Comparison of ENCODE assay signal across 28 mouse cellular contexts in the genomic region with DNA sequence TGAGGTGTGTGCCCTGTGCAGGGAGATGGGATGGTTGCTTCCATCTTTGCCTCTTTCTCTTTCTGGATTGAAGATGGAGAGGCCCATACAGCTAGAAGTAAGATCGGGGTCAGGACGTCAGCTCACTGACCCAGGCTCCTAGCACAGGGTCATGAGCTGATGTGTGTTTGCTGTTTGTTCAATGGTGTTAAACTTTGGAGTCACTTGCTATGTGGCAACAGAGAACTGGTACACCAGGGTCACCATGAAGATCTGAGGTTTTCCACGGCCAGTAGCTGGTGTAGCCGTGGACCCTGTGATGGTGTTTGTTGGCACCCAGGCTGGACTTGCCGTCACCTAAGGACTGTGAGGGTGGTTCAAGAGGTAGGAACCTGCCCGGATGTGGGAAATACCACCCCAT.
"Had no signal": no experiment of that assay in that cellular context is flagged by ENCODE, and none has a peak within 500 bp of the region (broad histone marks: within the 10 kb centered on the region; RNA-seq: fewer than 3 reads in every experiment).

No protein-coding gene starts in this region.

- H3K4me2 ChIP-seq: embryonic facial prominence, embryonic 12.5 days; embryonic facial prominence, embryonic 13.5 days; embryonic facial prominence, embryonic 15.5 days; forebrain, embryonic 12.5 days; forebrain, embryonic 13.5 days; forebrain, embryonic 15.5 days had no signal

- H3K4me3 ChIP-seq: embryonic facial prominence, embryonic 10.5 days; embryonic facial prominence, embryonic 12.5 days; embryonic facial prominence, embryonic 13.5 days; embryonic facial prominence, embryonic 15.5 days; erythroblast, embryonic 14.5 days; forebrain, embryonic 10.5 days; forebrain, embryonic 12.5 days; forebrain, embryonic 13.5 days; forebrain, embryonic 15.5 days; gastrocnemius, adult 2 months; heart, adult 2 months had no signal

- H3K27me3 ChIP-seq: embryonic facial prominence, embryonic 12.5 days; embryonic facial prominence, embryonic 13.5 days; embryonic facial prominence, embryonic 15.5 days; forebrain, embryonic 12.5 days; forebrain, embryonic 13.5 days; forebrain, embryonic 15.5 days had no signal

- H3K36me3 ChIP-seq: forebrain, embryonic 15.5 days had no signal

- H3K4me1 ChIP-seq: forebrain, embryonic 15.5 days had no signal

- H3K27ac ChIP-seq: embryonic facial prominence, embryonic 10.5 days; embryonic facial prominence, embryonic 12.5 days; embryonic facial prominence, embryonic 13.5 days; embryonic facial prominence, embryonic 15.5 days; forebrain, embryonic 10.5 days; forebrain, embryonic 12.5 days; forebrain, embryonic 13.5 days; forebrain, embryonic 15.5 days; gastrocnemius, adult 2 months; heart, adult 2 months had no signal

- H3K9me3 ChIP-seq: embryonic facial prominence, embryonic 10.5 days; embryonic facial prominence, embryonic 12.5 days; embryonic facial prominence, embryonic 13.5 days; embryonic facial prominence, embryonic 15.5 days; forebrain, embryonic 10.5 days; forebrain, embryonic 12.5 days; forebrain, embryonic 13.5 days; forebrain, embryonic 15.5 days had no signal

- DNase-seq: cerebellum, adult 8-10 months; cerebellum, adult 9-10 months; cerebellum, adult 9-11 months; cerebellum, postnatal 10 days; cerebellum, postnatal 14 days; cerebellum, postnatal 25 days; cerebellum, postnatal 36 days; embryo, embryonic 11 days; forebrain, postnatal 0 days; gastrocnemius, adult 2 months; gastrocnemius, postnatal 10 days; gastrocnemius, postnatal 14 days; gastrocnemius, postnatal 25 days; gastrocnemius, postnatal 36 days; heart, adult 11 months; heart, adult 18-20 months; heart, adult 2 months had no signal

- H3K9ac ChIP-seq: embryonic facial prominence, embryonic 12.5 days; embryonic facial prominence, embryonic 13.5 days; embryonic facial prominence, embryonic 15.5 days; forebrain, embryonic 12.5 days; forebrain, embryonic 13.5 days; forebrain, embryonic 15.5 days; forebrain, postnatal 0 days had no signal

- ATAC-seq: forebrain, embryonic 13.5 days; forebrain, embryonic 14.5 days; forebrain, embryonic 15.5 days; forebrain, embryonic 16.5 days; forebrain, postnatal 0 days had no signal
